Mouse (Mus musculus): Measurements from ENCODE around the gene Ly6g6d. TPM values are rescaled to one million over a fixed set of nuclear protein-coding genes. Genes with fewer than 3 reads are reported as not detected.
"Not testable (repeated sequence)": the region's sequence is repeated elsewhere in the genome, so short reads cannot be mapped to it uniquely, and the experiment has no call there.

The Ly6g6d gene
- polyA plus RNA-seq, 1 experiment from 2014 or later, result 1.5 TPM

DNA sequence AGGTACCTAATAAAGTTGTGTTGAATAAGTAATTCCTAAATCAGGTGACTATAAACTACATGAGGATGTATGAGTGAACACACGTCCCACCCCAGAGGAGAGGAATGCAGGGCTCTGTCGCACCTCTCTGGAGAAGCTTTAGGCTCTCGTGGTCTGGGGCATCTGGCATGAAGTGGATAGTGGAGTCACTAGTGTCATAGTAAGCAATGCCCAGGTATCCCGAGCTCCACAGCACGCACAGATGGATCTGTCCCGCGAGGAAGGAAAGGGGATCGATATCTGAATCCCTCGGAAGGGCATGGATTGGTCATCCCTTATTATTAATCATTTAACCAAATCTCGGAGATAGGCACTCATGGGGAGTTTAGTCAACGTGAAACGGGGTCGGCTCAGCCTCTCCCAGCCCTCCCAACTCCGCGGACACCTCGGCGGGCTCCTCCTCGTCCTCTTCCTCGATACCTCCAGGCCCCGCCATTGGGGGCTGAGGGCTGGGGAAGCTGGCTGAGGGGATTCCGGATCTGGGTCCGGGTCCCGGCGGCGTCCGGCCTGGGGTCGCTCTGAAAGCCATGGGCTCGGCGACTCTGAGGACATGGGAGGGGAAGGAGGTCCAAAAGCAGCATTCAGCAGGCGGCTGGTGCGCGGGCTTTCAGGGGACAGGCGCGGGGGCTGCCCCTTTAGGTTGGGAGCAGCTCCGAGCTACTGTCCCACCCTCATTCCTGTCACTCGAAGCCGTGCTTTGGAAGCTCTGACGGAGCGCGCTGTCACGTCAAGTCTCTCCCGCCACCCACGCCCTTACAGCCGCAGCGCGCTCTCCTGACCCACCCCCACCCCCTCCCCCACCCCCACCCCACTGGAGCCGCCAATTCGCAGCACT lies 31.8 kb downstream of the Ly6g6d start:
- Histone ChIP-seq H3K4me2 (replicated peaks) (peak overlapping the region; percentile 98), H3K9me3 (replicated peaks) (no peaks in the 10 kb centered on the region), H3K4me1 (peaks cover 48% of the 10 kb centered on the region), H3K4me3 (replicated peaks) (peak overlapping the region; percentile 61), H3K36me3 (no peaks in the 10 kb centered on the region), H3K27me3 (no peaks in the 10 kb centered on the region), H3K27ac (replicated peaks) (peak overlapping the region; percentile 99), H3K9ac (peak overlapping the region; percentile 80)
- 4% methylated on average over 48 of the region's 48 CpGs for WGBS
- no peak for ATAC-seq (ENCODE audit: insufficient number of reproducible peaks, low FRiP score, low TSS enrichment, low read depth)

DNA sequence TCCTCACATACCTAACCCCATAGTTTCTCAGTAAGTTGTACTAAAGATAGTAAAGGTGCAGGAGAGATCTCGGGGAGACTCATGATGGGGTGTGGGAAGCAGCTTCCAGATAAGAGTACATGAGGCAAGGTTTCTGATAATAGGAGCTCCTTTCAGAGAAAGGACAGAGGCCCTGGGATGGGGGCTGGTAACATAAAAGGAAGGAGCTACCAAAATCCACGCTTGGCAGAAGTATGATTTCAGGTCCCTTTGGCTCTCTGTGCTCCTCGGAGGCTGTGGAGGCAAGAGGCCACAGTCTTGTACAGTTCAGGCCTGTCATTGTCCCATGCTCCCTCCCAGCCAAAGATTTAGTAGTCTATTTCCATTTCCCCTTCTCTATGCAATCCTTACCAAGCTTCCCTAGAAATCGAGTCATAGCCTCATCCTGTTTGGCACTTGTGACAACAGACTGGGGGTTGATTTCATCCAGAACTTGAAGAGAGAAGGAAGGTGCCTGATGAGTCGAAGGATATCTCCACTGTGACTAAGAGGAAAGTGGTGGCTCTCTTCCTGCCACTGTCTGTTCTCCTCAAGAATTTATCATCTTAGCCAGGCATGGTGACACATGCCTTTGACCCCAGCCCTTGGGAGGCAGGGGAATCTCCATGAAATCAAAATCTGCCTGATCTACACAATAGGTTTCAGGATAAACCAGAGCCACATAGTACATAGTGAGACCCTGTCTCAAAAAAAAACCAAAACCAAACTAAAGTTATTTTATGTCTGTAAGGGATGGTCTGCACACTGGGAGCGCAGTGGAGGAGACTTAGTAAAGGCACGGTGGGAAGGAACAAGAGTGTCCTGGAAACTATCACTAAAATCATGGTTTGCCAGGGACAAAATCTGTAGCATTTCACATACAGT lies 32.7 kb downstream of the Ly6g6d start:
- Histone ChIP-seq H3K9ac (no peak overlapping the region), H3K36me3 (no peaks in the 10 kb centered on the region), H3K4me2 (replicated peaks) (peak overlapping the region; percentile 98), H3K9me3 (replicated peaks) (no peaks in the 10 kb centered on the region), H3K4me1 (peaks cover 48% of the 10 kb centered on the region), H3K27ac (replicated peaks) (peak overlapping the region; percentile 23), H3K27me3 (no peaks in the 10 kb centered on the region), H3K4me3 (replicated peaks) (peak overlapping the region; percentile 61)
- WGBS, result 84% methylated on average over 7 of the region's 7 CpGs
- no peak for ATAC-seq (ENCODE audit: insufficient number of reproducible peaks, low FRiP score, low TSS enrichment, low read depth)

DNA sequence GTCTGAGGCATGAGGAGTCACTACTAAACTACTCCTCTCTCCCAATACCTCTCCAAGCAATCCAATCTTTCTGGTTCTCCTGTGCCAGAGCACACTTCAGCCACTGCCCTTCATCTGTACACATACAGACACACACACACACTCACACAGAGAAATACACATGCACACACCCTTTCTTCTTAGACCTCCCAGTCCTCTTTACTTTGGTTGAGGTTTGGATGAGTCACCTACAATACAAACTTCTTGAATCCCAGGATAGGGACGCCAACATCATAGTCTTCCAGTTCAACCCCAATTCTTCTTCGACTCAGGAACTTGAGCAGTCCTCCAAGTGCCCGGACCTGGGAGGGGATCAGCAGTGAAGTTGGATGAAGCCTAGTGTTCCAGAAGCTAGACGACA lies 34.1 kb downstream of the Ly6g6d start:
- 73% methylated on average over 4 of the region's 4 CpGs for WGBS
- peak overlapping the region; percentile 36; the same call in 1 of the 2 replicates for H3K27ac ChIP-seq (replicated peaks)
- ATAC-seq (ENCODE audit: insufficient number of reproducible peaks, low FRiP score, low TSS enrichment, low read depth), result no peak
- no peaks in the 10 kb centered on the region for H3K27me3 ChIP-seq
- no peak overlapping the region for H3K4me3 ChIP-seq (replicated peaks)
- H3K4me2 ChIP-seq (replicated peaks), result no peak overlapping the region
- H3K36me3 ChIP-seq, result no peaks in the 10 kb centered on the region
- H3K9ac ChIP-seq, result no peak overlapping the region
- H3K4me1 ChIP-seq, result peaks cover 35% of the 10 kb centered on the region
- H3K9me3 ChIP-seq (replicated peaks), result no peaks in the 10 kb centered on the region

- no peaks in the 10 kb centered on the region for H3K36me3 ChIP-seq
- no peak for ATAC-seq (ENCODE audit: insufficient number of reproducible peaks, low FRiP score, low TSS enrichment, low read depth)
- H3K9ac ChIP-seq, result no peak overlapping the region
- no peaks in the 10 kb centered on the region for H3K9me3 ChIP-seq (replicated peaks)
- 0 out of 2 replicates have a peak, but pooled peaks cover 3% of the 10 kb centered on the region for H3K4me1 ChIP-seq
- no peak overlapping the region for H3K27ac ChIP-seq (replicated peaks)
- H3K4me2 ChIP-seq (replicated peaks), result no peak overlapping the region
- no peaks in the 10 kb centered on the region for H3K27me3 ChIP-seq
- WGBS, result 70% methylated on average over 11 of the region's 11 CpGs
- H3K4me3 ChIP-seq (replicated peaks), result no peak overlapping the region
Observed at GRCm38 (mm10) chr17:35039121-35039873, 38.6 kb downstream of the Ly6g6d start.

GRCm38 (mm10) chr17:35034896-35035295 lies 43.0 kb downstream of the Ly6g6d start:
- ATAC-seq (ENCODE audit: insufficient number of reproducible peaks, low FRiP score, low TSS enrichment, low read depth), result no peak
- Histone ChIP-seq H3K27ac (replicated peaks) (no peak overlapping the region), H3K4me2 (replicated peaks) (no peak overlapping the region), H3K4me3 (replicated peaks) (no peak overlapping the region), H3K4me1 (peaks cover under 1% of the 10 kb centered on the region; the same call in 1 of the 2 replicates), H3K9me3 (replicated peaks) (no peaks in the 10 kb centered on the region), H3K9ac (no peak overlapping the region), H3K27me3 (no peaks in the 10 kb centered on the region), H3K36me3 (no peaks in the 10 kb centered on the region)
- WGBS, result 56% methylated on average over 6 of the region's 6 CpGs

DNA sequence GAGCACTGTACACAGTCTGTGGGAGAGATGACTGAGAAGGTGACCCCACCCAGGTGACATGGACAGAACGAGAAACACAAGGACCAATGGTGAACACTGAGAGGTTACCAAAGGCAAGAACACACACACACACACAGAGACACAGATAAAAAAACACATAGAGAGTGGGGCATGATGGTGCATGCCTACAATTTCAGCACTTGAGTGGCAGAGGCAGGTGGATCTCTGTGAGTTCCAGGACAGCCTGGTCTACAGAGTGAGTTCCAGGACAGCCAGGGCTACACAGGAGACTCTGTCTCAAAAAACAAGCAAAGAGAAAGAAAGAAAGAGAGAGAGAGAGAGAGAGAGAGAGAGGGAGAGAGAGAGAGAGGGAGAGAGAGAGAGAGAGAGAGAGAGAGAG lies 44.2 kb downstream of the Ly6g6d start:
- H3K27me3 ChIP-seq; H3K9me3 ChIP-seq (replicated peaks); ATAC-seq (ENCODE audit: insufficient number of reproducible peaks, low FRiP score, low TSS enrichment, low read depth); H3K27ac ChIP-seq (replicated peaks); H3K36me3 ChIP-seq; H3K4me2 ChIP-seq (replicated peaks); H3K4me3 ChIP-seq (replicated peaks); H3K9ac ChIP-seq: not testable (repeated sequence)
- 68% methylated on average over 1 of the region's 1 CpGs for WGBS
- H3K4me1 ChIP-seq, result peaks cover 12% of the 10 kb centered on the region

DNA sequence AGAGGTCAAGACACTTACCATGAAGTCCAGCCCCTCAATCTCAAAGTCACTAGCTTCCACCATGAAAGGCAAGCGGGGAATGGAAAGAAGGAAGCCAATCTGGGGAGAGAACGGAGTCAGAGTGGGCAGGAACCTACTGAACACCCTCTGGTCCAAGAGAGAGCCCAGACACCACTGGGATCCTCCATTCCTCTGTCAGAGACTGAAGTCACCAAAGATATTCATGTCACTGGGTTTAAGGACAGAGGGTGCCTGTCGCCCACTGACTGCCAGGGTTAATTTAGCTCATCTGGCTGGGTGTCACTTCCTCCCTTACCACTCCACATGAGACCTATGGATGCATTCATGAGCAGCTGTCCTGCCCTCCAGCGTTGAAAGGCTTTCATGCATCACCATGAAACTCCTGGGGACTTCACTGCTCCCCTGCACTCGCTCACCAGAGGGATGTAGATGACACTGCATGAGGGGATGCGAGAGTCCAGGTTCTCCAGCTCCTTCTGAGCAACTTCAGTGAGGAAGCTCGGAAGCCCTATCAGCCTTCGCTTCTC lies 45.5 kb downstream of the Ly6g6d start:
- Histone ChIP-seq H3K9me3 (replicated peaks) (no peaks in the 10 kb centered on the region), H3K4me2 (replicated peaks) (no peak overlapping the region), H3K9ac (no peak overlapping the region), H3K4me1 (peaks cover 25% of the 10 kb centered on the region), H3K27me3 (no peaks in the 10 kb centered on the region), H3K4me3 (replicated peaks) (no peak overlapping the region), H3K36me3 (no peaks in the 10 kb centered on the region), H3K27ac (replicated peaks) (no peak overlapping the region)
- ATAC-seq (ENCODE audit: insufficient number of reproducible peaks, low FRiP score, low TSS enrichment, low read depth), result no peak
- WGBS, result 73% methylated on average over 8 of the region's 8 CpGs

DNA sequence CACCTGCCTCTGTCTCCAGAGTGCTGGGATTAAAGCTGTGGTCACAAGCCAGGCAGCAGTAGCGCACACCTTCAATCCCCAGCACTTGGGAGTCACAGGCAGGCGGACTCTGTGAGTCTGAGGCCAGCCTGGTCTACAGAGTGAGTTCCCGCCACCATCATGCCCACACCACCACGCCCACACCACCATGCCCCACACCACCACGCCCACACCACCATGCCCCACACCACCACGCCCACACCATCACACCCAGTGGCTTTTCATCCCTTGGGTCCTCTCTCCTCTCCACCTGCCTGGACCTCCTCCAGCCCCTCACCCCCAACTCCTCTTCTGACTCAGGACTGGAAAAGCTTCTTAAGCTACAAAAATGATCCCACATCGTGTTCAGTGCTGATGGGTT lies 46.0 kb downstream of the Ly6g6d start:
- no peak overlapping the region for H3K4me3 ChIP-seq (replicated peaks)
- 82% methylated on average over 7 of the region's 7 CpGs for WGBS
- H3K9ac ChIP-seq, result no peak overlapping the region
- H3K4me2 ChIP-seq (replicated peaks), result no peak overlapping the region
- no peak overlapping the region for H3K27ac ChIP-seq (replicated peaks)
- H3K27me3 ChIP-seq, result no peaks in the 10 kb centered on the region
- peaks cover 28% of the 10 kb centered on the region for H3K4me1 ChIP-seq
- H3K36me3 ChIP-seq, result no peaks in the 10 kb centered on the region
- no peak for ATAC-seq (ENCODE audit: insufficient number of reproducible peaks, low FRiP score, low TSS enrichment, low read depth)
- H3K9me3 ChIP-seq (replicated peaks), result no peaks in the 10 kb centered on the region

GRCm38 (mm10) chr17:35031272-35031671 lies 46.6 kb downstream of the Ly6g6d start:
- Histone ChIP-seq H3K4me3 (replicated peaks) (no peak overlapping the region), H3K4me1 (peaks cover 34% of the 10 kb centered on the region), H3K27ac (replicated peaks) (no peak overlapping the region), H3K36me3 (no peaks in the 10 kb centered on the region), H3K4me2 (replicated peaks) (no peak overlapping the region), H3K27me3 (no peaks in the 10 kb centered on the region), H3K9me3 (replicated peaks) (no peaks in the 10 kb centered on the region), H3K9ac (no peak overlapping the region)
- ATAC-seq (ENCODE audit: insufficient number of reproducible peaks, low FRiP score, low TSS enrichment, low read depth), result no peak
- 88% methylated on average over 11 of the region's 11 CpGs for WGBS

- Histone ChIP-seq H3K9me3 (replicated peaks) (no peaks in the 10 kb centered on the region), H3K9ac (no peak overlapping the region), H3K27me3 (no peaks in the 10 kb centered on the region), H3K36me3 (no peaks in the 10 kb centered on the region), H3K4me1 (peaks cover 45% of the 10 kb centered on the region), H3K4me2 (replicated peaks) (no peak overlapping the region), H3K4me3 (replicated peaks) (no peak overlapping the region), H3K27ac (replicated peaks) (no peak overlapping the region)
- WGBS, result 33% methylated on average over 19 of the region's 19 CpGs
- no peak for ATAC-seq (ENCODE audit: insufficient number of reproducible peaks, low FRiP score, low TSS enrichment, low read depth)
Observed at GRCm38 (mm10) chr17:35029691-35030532, 48.0 kb downstream of the Ly6g6d start.

Measured in embryonic facial prominence, embryonic 15.5 days (tissue).